Mouse (Mus musculus): ENCODE measurements around the gene Rsc1a1. TPM values are rescaled to one million over a fixed set of nuclear protein-coding genes. Genes with fewer than 3 reads are reported as not detected.

The Rsc1a1 gene
- polyA plus RNA-seq, 1 experiment from 2014 or later: 0.44 TPM

GRCm38 (mm10) chr4:141686525-141686924, 1.1 kb upstream of the Rsc1a1 start:
- WGBS: 86% methylated on average over 8 of the region's 8 CpGs
- Histone ChIP-seq H3K9ac (no peak overlapping the region), H3K4me3 (no peak overlapping the region), H3K36me3 (peaks cover 74% of the 10 kb centered on the region), H3K4me1 (replicated peaks) (no peaks in the 10 kb centered on the region), H3K4me2 (no peak overlapping the region), H3K27ac (no peak overlapping the region), H3K27me3 (no peaks in the 10 kb centered on the region), H3K9me3 (no peaks in the 10 kb centered on the region)
- ATAC-seq (ENCODE audit: low FRiP score): no peak

DNA sequence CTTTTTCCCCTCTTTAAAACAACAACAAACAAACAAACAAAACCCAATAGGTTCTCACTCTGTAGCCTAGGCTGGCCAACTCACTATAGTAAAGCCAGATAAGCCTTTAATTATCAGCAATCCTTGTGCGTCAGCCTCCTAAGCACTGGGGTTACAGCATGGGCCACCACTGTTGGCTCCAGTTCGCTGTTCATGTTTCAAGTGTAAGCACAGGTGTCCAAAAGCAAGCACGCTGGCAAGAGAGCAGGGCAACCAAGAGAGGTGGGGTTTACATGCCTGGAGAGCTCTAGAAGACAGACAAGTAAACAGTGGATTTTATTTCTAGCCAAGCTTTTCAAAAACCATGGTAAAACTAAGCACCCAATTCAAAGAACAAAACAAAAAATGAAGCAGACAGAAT, 694 bp upstream of the Rsc1a1 start:
- Histone ChIP-seq H3K9ac (no peak overlapping the region), H3K4me3 (no peak overlapping the region), H3K27me3 (no peaks in the 10 kb centered on the region), H3K36me3 (peaks cover 70% of the 10 kb centered on the region), H3K4me1 (replicated peaks) (no peaks in the 10 kb centered on the region), H3K27ac (no peak overlapping the region), H3K4me2 (no peak overlapping the region), H3K9me3 (no peaks in the 10 kb centered on the region)
- ATAC-seq (ENCODE audit: low FRiP score): no peak
- WGBS: 95% methylated on average over 3 of the region's 3 CpGs

- Histone ChIP-seq H3K4me3 (no peak overlapping the region), H3K4me1 (replicated peaks) (no peaks in the 10 kb centered on the region; the same call in 1 of the 2 replicates), H3K27ac (no peak overlapping the region; the same call in 1 of the 2 replicates), H3K9me3 (no peaks in the 10 kb centered on the region), H3K27me3 (no peaks in the 10 kb centered on the region), H3K4me2 (no peak overlapping the region), H3K9ac (no peak overlapping the region), H3K36me3 (peaks cover 51% of the 10 kb centered on the region)
- 59% methylated on average over 12 of the region's 12 CpGs for WGBS
- no peak for ATAC-seq (ENCODE audit: low FRiP score)
Observed at GRCm38 (mm10) chr4:141682706-141683230, 2.6 kb downstream of the Rsc1a1 start.

- ATAC-seq (ENCODE audit: low FRiP score): no peak
- Histone ChIP-seq H3K9me3 (no peaks in the 10 kb centered on the region), H3K27me3 (no peaks in the 10 kb centered on the region), H3K4me1 (replicated peaks) (no peaks in the 10 kb centered on the region; the same call in 1 of the 2 replicates), H3K4me3 (no peak overlapping the region), H3K4me2 (no peak overlapping the region), H3K27ac (no peak overlapping the region), H3K36me3 (peaks cover 47% of the 10 kb centered on the region), H3K9ac (no peak overlapping the region)
- 66% methylated on average over 7 of the region's 7 CpGs for WGBS
Observed at GRCm38 (mm10) chr4:141681767-141682166, 3.6 kb downstream of the Rsc1a1 start.

GRCm38 (mm10) chr4:141680892-141681291, 4.5 kb downstream of the Rsc1a1 start:
- 80% methylated on average over 12 of the region's 12 CpGs for WGBS

GRCm38 (mm10) chr4:141679016-141679415, 6.4 kb downstream of the Rsc1a1 start:
- peaks cover 19% of the 10 kb centered on the region for H3K36me3 ChIP-seq
- H3K4me1 ChIP-seq (replicated peaks): no peaks in the 10 kb centered on the region; the same call in 1 of the 2 replicates
- WGBS: 96% methylated on average over 2 of the region's 2 CpGs
- no peak overlapping the region for H3K4me2 ChIP-seq
- no peak overlapping the region for H3K27ac ChIP-seq
- no peaks in the 10 kb centered on the region for H3K9me3 ChIP-seq
- no peak for ATAC-seq (ENCODE audit: low FRiP score)
- no peak overlapping the region for H3K9ac ChIP-seq
- H3K27me3 ChIP-seq: no peaks in the 10 kb centered on the region
- H3K4me3 ChIP-seq: no peak overlapping the region

More at GRCm38 (mm10) chr4:141680892-141681291, 4.5 kb downstream of the Rsc1a1 start:
- H3K9ac ChIP-seq: no peak overlapping the region
- H3K36me3 ChIP-seq: peaks cover 38% of the 10 kb centered on the region
- no peak overlapping the region for H3K4me2 ChIP-seq
- ATAC-seq (ENCODE audit: low FRiP score): no peak
- no peak overlapping the region for H3K4me3 ChIP-seq
- H3K4me1 ChIP-seq (replicated peaks): no peaks in the 10 kb centered on the region; the same call in 1 of the 2 replicates
- H3K9me3 ChIP-seq: no peaks in the 10 kb centered on the region
- H3K27me3 ChIP-seq: no peaks in the 10 kb centered on the region
- no peak overlapping the region for H3K27ac ChIP-seq

DNA sequence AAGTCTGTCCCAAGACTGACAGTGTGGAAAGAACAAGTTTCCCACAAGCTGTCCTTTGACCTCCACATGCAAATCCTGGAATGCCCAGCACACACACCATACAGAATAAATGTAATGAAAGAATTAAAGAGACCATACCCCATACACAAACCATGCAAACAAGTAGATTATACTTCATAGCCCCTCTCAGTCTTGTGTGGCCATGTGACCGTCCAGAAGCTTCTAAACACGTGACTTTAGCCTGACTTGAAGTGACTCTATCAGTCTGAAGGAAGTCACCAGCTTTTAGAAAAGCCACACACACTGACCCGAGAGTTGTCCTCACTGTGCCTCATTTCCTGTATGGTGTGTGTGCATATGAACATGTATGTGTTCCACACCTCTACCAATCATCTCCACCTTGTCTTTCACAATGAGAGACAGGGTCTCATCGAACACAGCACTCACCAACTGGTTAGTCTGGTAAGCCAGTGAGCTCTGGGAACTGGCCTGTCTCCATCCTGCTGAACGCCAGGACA, 8.9 kb downstream of the Rsc1a1 start:
- H3K4me3 ChIP-seq: no peak overlapping the region
- ATAC-seq (ENCODE audit: low FRiP score): no peak
- no peak overlapping the region for H3K27ac ChIP-seq
- no peak overlapping the region for H3K4me2 ChIP-seq
- H3K9me3 ChIP-seq: no peaks in the 10 kb centered on the region
- WGBS: 88% methylated on average over 5 of the region's 5 CpGs
- no peaks in the 10 kb centered on the region for H3K27me3 ChIP-seq
- H3K4me1 ChIP-seq (replicated peaks): no peaks in the 10 kb centered on the region; the same call in 1 of the 2 replicates
- no peak overlapping the region for H3K9ac ChIP-seq
- H3K36me3 ChIP-seq: 0 out of 2 replicates have a peak, but pooled peaks cover 4% of the 10 kb centered on the region

DNA sequence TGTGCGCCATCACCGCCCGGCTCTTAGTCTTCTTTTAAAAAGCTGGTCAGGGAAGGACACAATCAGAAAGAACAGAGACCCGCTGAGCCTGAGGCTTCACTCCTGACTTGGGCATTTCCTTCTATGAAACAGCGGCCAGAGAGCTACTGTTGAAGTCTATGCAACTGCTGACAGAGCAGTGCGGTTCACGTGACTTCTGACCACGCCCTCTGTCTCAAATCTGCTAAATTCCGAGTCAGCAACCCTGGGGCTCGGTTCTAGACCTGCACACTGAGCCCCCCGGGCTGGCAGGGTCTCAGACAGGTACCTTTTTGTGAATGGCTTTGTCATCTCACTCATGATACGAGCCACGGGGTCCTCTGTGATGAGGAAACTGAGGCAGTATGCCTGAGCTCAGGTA, 13.1 kb downstream of the Rsc1a1 start:
- WGBS: 81% methylated on average over 13 of the region's 13 CpGs
- Histone ChIP-seq H3K4me1 (replicated peaks) (no peaks in the 10 kb centered on the region), H3K9me3 (no peaks in the 10 kb centered on the region), H3K9ac (no peak overlapping the region), H3K27ac (no peak overlapping the region), H3K4me3 (no peak overlapping the region), H3K36me3 (no peaks in the 10 kb centered on the region), H3K27me3 (no peaks in the 10 kb centered on the region), H3K4me2 (no peak overlapping the region)
- ATAC-seq (ENCODE audit: low FRiP score): no peak

- Histone ChIP-seq H3K27me3 (no peaks in the 10 kb centered on the region), H3K9ac (no peak overlapping the region), H3K9me3 (no peaks in the 10 kb centered on the region), H3K36me3 (no peaks in the 10 kb centered on the region), H3K4me2 (no peak overlapping the region), H3K27ac (no peak overlapping the region), H3K4me3 (no peak overlapping the region), H3K4me1 (replicated peaks) (no peaks in the 10 kb centered on the region)
- 86% methylated on average over 4 of the region's 4 CpGs for WGBS
- ATAC-seq (ENCODE audit: low FRiP score): no peak
Observed at GRCm38 (mm10) chr4:141671389-141671788, 14.0 kb downstream of the Rsc1a1 start.

GRCm38 (mm10) chr4:141669898-141670712, 15.3 kb downstream of the Rsc1a1 start:
- Histone ChIP-seq H3K9ac (no peak overlapping the region), H3K27me3 (no peaks in the 10 kb centered on the region), H3K27ac (no peak overlapping the region), H3K36me3 (no peaks in the 10 kb centered on the region), H3K4me2 (no peak overlapping the region), H3K4me3 (no peak overlapping the region), H3K4me1 (replicated peaks) (peaks cover under 1% of the 10 kb centered on the region; the same call in 1 of the 2 replicates), H3K9me3 (no peaks in the 10 kb centered on the region)
- WGBS: 90% methylated on average over 18 of the region's 18 CpGs
- no peak for ATAC-seq (ENCODE audit: low FRiP score)

DNA sequence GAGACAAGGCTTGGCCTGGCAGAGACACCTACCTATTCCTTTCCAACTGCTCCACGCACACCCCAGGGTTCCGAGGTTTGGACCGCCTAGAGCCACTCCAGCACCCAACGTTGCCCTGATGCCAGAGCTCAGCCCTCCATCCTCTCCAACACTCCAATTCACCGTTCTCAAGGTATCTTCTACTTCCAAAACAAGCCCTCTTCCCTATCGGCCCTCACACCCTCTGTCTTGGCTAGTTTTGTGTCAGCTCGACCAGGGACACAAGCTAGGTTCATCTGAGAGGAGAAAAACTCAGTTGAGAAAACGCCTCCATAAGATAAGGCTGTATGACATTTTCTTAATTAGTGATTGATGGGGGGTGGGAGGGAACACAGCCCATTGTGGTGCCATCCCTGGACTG, 20.6 kb downstream of the Rsc1a1 start, which contains the start of gene Plekhm2:
Plekhm2 (minus strand) TSS at position 101 of the 400 bp plus-strand sequence.
- WGBS: 75% methylated on average over 8 of the region's 8 CpGs
- Histone ChIP-seq H3K9me3 (no peaks in the 10 kb centered on the region), H3K27ac (peak within 1 kb of the TSS; percentile 86), H3K4me1 (replicated peaks) (peaks cover 19% of the 10 kb centered on the region), H3K27me3 (no peaks in the 10 kb centered on the region), H3K4me2 (peak within 1 kb of the TSS; percentile 85), H3K9ac (peak within 1 kb of the TSS; percentile 93), H3K4me3 (peak within 1 kb of the TSS; percentile 81), H3K36me3 (peaks cover 13% of the 10 kb centered on the region)
- ATAC-seq (ENCODE audit: low FRiP score): no peak

DNA sequence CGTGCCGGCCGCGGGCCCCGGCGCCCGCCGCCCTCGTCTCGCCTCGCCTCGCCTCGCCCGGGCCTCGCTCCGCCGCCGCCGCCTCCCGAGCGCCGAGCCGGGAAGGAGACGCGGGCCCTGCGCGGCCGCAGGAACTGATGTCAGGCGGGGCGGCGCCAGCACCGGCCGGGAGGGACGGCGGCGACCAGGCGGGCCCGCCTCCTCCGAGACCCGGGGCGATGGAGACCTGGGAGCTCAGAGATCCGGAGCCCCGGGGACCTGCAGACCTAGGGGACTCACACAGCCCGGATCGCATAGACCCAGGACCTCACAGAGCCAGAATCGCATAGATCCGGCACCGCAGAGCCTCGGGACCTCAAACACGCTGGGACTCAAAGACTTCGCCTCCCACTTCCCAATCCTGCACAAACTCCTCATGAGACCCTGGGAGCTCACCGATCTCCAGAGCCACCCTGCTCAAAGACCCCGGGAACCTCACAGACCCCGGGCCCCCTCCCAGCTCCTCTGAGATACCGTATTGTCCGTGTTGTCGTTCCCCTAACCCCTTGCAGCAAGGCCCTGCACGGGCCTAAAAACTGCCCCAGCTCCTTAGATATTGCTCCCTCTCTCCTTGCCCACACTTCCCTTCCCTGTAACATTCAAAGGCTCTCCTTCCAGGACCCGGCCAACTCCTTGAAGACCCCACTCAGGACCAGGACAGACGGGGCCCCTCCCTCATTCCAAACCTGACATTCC, 21.2 kb downstream of the Rsc1a1 start:
- peak overlapping the region; percentile 93 for H3K9ac ChIP-seq
- peak overlapping the region; percentile 85 for H3K4me2 ChIP-seq
- no peaks in the 10 kb centered on the region for H3K9me3 ChIP-seq
- no peaks in the 10 kb centered on the region for H3K27me3 ChIP-seq
- WGBS: 1% methylated on average over 42 of the region's 60 CpGs
- H3K4me3 ChIP-seq: peak overlapping the region; percentile 81
- peak; percentile 78 for ATAC-seq (ENCODE audit: low FRiP score)
- H3K36me3 ChIP-seq: peaks cover 17% of the 10 kb centered on the region
- H3K4me1 ChIP-seq (replicated peaks): peaks cover 19% of the 10 kb centered on the region
- H3K27ac ChIP-seq: peak overlapping the region; percentile 86

Data from hindbrain, embryonic 13.5 days (tissue).